Mouse (Mus musculus): ENCODE measurements around the gene D930048N14Rik. TPM values are rescaled to one million over a fixed set of nuclear protein-coding genes. Genes with fewer than 3 reads are reported as not detected.
"Not testable (repeated sequence)": the region's sequence is repeated elsewhere in the genome, so short reads cannot be mapped to it uniquely, and the experiment has no call there.

The D930048N14Rik gene
- polyA plus RNA-seq, 1 experiment from 2014 or later = 3.2 TPM

DNA sequence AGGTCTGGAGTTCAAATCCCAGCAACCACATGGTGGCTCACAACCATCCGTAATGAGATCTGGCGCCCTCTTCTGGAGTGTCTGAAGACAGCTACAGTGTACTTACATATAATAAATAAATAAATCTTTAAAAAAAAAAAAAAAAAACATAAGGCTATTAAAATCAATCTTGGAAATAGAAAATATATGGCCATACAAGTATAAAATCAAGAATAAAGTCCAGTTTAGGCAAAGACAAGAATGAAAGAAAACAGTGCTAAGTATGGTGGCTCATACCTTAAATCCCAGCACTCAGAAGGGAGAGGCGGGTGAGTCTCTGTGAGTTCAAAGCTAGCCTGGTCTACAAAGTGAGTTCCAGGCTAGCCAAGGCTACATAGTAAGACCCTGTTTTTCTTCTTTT, 39.8 kb downstream of the D930048N14Rik start:
- H3K4me1 ChIP-seq = peaks cover 15% of the 10 kb centered on the region
- H3K4me3 ChIP-seq; DNase-seq (ENCODE audit: low spot score); H3K27me3 ChIP-seq (ENCODE audit: low read depth, poor library complexity, severe bottlenecking); H3K27ac ChIP-seq; H3K9me3 ChIP-seq (replicated peaks): not testable (repeated sequence)
- H3K36me3 ChIP-seq = peaks cover 17% of the 10 kb centered on the region
- WGBS = 74% methylated on average over 3 of the region's 3 CpGs

GRCm38 (mm10) chr11:51694984-51695383, 44.2 kb downstream of the D930048N14Rik start:
- H3K27ac ChIP-seq = no peak overlapping the region
- no peak for DNase-seq (ENCODE audit: low spot score)
- peaks cover 54% of the 10 kb centered on the region for H3K36me3 ChIP-seq
- no peaks in the 10 kb centered on the region for H3K4me1 ChIP-seq
- H3K9me3 ChIP-seq (replicated peaks) = no peaks in the 10 kb centered on the region
- H3K4me3 ChIP-seq = no peak overlapping the region
- WGBS = 90% methylated on average over 3 of the region's 3 CpGs
- no peaks in the 10 kb centered on the region for H3K27me3 ChIP-seq (ENCODE audit: low read depth, poor library complexity, severe bottlenecking)

GRCm38 (mm10) chr11:51702831-51703230, 52.1 kb downstream of the D930048N14Rik start:
- H3K9me3 ChIP-seq (replicated peaks) = no peaks in the 10 kb centered on the region
- peaks cover 96% of the 10 kb centered on the region for H3K36me3 ChIP-seq
- DNase-seq (ENCODE audit: low spot score) = no peak
- H3K27ac ChIP-seq = no peak overlapping the region
- WGBS = 67% methylated on average over 3 of the region's 3 CpGs
- no peaks in the 10 kb centered on the region for H3K27me3 ChIP-seq (ENCODE audit: low read depth, poor library complexity, severe bottlenecking)
- no peaks in the 10 kb centered on the region for H3K4me1 ChIP-seq
- no peak overlapping the region for H3K4me3 ChIP-seq

DNA sequence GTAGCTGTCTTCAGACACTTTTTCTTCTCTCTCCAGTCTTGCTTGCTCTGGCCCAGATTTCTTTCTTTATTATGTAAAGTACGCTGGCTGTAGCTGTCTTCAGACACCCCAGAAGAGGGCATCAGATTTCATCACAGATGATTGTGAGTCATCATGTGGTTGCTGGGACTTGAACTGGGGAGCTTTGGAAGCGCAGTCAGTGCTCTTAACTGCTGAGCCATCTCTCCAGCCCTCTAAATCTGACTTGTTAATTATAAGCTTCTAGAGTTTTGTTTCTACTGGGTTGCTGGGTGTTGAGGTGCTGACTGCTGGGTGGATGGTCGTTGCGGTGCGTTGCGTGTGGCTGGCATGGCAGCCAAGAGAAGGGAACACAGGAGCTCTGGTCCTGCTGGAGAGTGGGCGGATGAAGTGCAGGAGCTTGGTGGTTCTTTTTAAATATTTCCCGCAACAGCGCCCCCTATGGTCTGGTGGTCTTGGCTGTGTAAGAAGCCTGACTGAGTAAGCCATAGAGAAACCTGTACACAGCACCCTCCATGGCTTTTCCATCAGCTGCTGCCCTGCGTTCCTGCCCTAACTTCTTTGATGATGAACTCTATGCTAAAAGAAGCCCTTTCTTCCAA, 52.7 kb downstream of the D930048N14Rik start:
- DNase-seq (ENCODE audit: low spot score) = peak; percentile 32
- Histone ChIP-seq H3K27me3 (ENCODE audit: low read depth, poor library complexity, severe bottlenecking) (no peaks in the 10 kb centered on the region), H3K27ac (no peak overlapping the region), H3K4me3 (no peak overlapping the region), H3K36me3 (peaks cover 96% of the 10 kb centered on the region), H3K4me1 (no peaks in the 10 kb centered on the region), H3K9me3 (replicated peaks) (no peaks in the 10 kb centered on the region)
- WGBS = 67% methylated on average over 10 of the region's 10 CpGs

- Histone ChIP-seq H3K4me1 (no peaks in the 10 kb centered on the region), H3K36me3 (peaks cover 94% of the 10 kb centered on the region), H3K27ac (no peak overlapping the region), H3K27me3 (ENCODE audit: low read depth, poor library complexity, severe bottlenecking) (no peaks in the 10 kb centered on the region), H3K4me3 (no peak overlapping the region), H3K9me3 (replicated peaks) (no peaks in the 10 kb centered on the region)
- DNase-seq (ENCODE audit: low spot score) = no peak
- 96% methylated on average over 10 of the region's 10 CpGs for WGBS
Measured at GRCm38 (mm10) chr11:51706451-51706850, 55.7 kb downstream of the D930048N14Rik start.

- Histone ChIP-seq H3K4me3 (no peak overlapping the region), H3K27me3 (ENCODE audit: low read depth, poor library complexity, severe bottlenecking) (no peaks in the 10 kb centered on the region), H3K4me1 (no peaks in the 10 kb centered on the region), H3K27ac (no peak overlapping the region), H3K36me3 (peaks cover 95% of the 10 kb centered on the region), H3K9me3 (replicated peaks) (no peaks in the 10 kb centered on the region)
- DNase-seq (ENCODE audit: low spot score) = no peak
- WGBS = 95% methylated on average over 13 of the region's 13 CpGs
Measured at GRCm38 (mm10) chr11:51707080-51707479, 56.3 kb downstream of the D930048N14Rik start.

Other genes starting within 250 kb of the D930048N14Rik start
- 15.6 and 16.1 TPM in 2 replicates for gene Phykpl, start 66.2 kb upstream of the D930048N14Rik start, polyA plus RNA-seq (2016; fragmentation: Nextera tagmentation; extraction: Ambion mirVana)
- gene Hnrnpab, start 44.1 kb upstream of the D930048N14Rik start, polyA plus RNA-seq (2016; fragmentation: Nextera tagmentation; extraction: Ambion mirVana) = 723 and 764 TPM in 2 replicates
- gene Nhp2, start 31.2 kb upstream of the D930048N14Rik start, polyA plus RNA-seq (2016; fragmentation: Nextera tagmentation; extraction: Ambion mirVana) = 230 and 312 TPM in 2 replicates
- 37.1 and 42.1 TPM in 2 replicates for gene Rmnd5b, start 15.1 kb upstream of the D930048N14Rik start, polyA plus RNA-seq (2016; fragmentation: Nextera tagmentation; extraction: Ambion mirVana)
- 27.9 and 34.3 TPM in 2 replicates for gene N4bp3, start 112 bp upstream of the D930048N14Rik start, polyA plus RNA-seq (2016; fragmentation: Nextera tagmentation; extraction: Ambion mirVana)
- gene 0610009B22Rik, start 37.9 kb downstream of the D930048N14Rik start, polyA plus RNA-seq (2016; fragmentation: Nextera tagmentation; extraction: Ambion mirVana) = 73.4 and 80.2 TPM in 2 replicates
- 10.4 and 13.4 TPM in 2 replicates for gene Sec24a, start 112.7 kb downstream of the D930048N14Rik start, polyA plus RNA-seq (2016; fragmentation: Nextera tagmentation; extraction: Ambion mirVana)
- gene Sar1b, start 112.7 kb downstream of the D930048N14Rik start, polyA plus RNA-seq (2016; fragmentation: Nextera tagmentation; extraction: Ambion mirVana) = 96.8 and 106 TPM in 2 replicates
- 0.69 and 0.78 TPM in 2 replicates for gene Jade2, start 206.7 kb downstream of the D930048N14Rik start, polyA plus RNA-seq (2016; fragmentation: Nextera tagmentation; extraction: Ambion mirVana)

All from limb, embryonic 10.5 days (tissue).